10 mouse cellular contexts compared by ENCODE assay signal in the genomic region with DNA sequence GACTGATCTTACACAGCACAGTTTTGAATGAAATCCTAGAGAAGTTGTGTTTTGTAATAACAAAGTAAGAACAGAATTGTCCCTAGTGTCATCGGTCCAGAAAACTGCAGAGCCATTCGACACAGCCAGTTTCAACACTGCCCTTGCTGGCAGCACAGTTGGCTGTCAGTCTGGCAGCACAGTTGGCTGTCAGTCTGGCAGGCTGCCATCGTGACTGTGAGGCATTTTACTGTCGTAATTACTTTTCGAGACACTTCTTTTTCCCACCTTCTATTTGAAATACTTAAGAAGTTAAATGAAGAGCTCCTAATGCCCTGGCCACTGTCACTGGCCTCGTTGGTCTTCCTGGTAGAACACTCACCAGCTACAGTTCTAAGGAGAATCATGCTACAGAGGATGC. TPM values are rescaled to one million over a fixed set of nuclear protein-coding genes. Genes with fewer than 3 reads are reported as not detected.
A peak's percentile ranks its signal among the peaks of the same experiment; 100 is the strongest.
DNase-seq lines count a peak whose midpoint lies in the region; ATAC-seq and TF ChIP-seq lines count a peak whose summit lies in the region.
"Had no signal": no experiment of that assay in that cellular context is flagged by ENCODE, and none has a peak within 500 bp of the region (broad histone marks: within the 10 kb centered on the region; RNA-seq: fewer than 3 reads in every experiment).

No protein-coding gene starts in this region.

- WGBS in embryonic facial prominence, embryonic 10.5 days: 86% methylated on average over 6 of the region's 6 CpGs
- WGBS in forebrain, embryonic 12.5 days: 78% methylated on average over 6 of the region's 6 CpGs

- no peak overlapping the region for H3K4me2 ChIP-seq in forebrain, embryonic 12.5 days

- no peaks in the 10 kb centered on the region for H3K27me3 ChIP-seq in embryonic facial prominence, embryonic 10.5 days (replicated peaks; ENCODE audit: low read depth, poor library complexity, severe bottlenecking)
- no peaks in the 10 kb centered on the region for H3K27me3 ChIP-seq in forebrain, embryonic 12.5 days

- DNase-seq in left cerebral cortex, adult 2 months (ENCODE audit: extremely low spot score in 1 of 2, low spot score in 2 of 2): peak; percentile 13 to 22
- no peak for DNase-seq in left cerebral cortex, postnatal 36 days (ENCODE audit: low spot score in 2 of 2)
- DNase-seq in adrenal gland, postnatal 25 days: peak; percentile 69
- peak; percentile 63 for DNase-seq in gastrocnemius, postnatal 14 days
- DNase-seq in left cerebral cortex, postnatal 10 days (ENCODE audit: extremely low spot score in 1 of 2, low spot score in 2 of 2): peak; percentile 16 to 66
- DNase-seq in spleen, adult 12 weeks (ENCODE audit: low spot score): no peak
- DNase-seq in embryonic facial prominence, embryonic 10.5 days (ENCODE audit: low spot score): no peak

- no peaks in the 10 kb centered on the region for H3K9me3 ChIP-seq in embryonic facial prominence, embryonic 10.5 days
- H3K9me3 ChIP-seq in forebrain, embryonic 12.5 days: no peaks in the 10 kb centered on the region

- intact Hi-C loops in left cerebral cortex, adult 2 months (cut with DNase I): no loop called here
- intact Hi-C loops in left cerebral cortex, postnatal 36 days (cut with DNase I): no loop called here
- intact Hi-C loops in gastrocnemius, postnatal 14 days (cut with DNase I; ENCODE audit: low total_unique reads): no loop called here
- intact Hi-C loops in left cerebral cortex, postnatal 10 days (cut with DNase I): no loop called here

- no peaks in the 10 kb centered on the region for H3K4me1 ChIP-seq in embryonic facial prominence, embryonic 10.5 days
- no peaks in the 10 kb centered on the region for H3K4me1 ChIP-seq in forebrain, embryonic 12.5 days

- no peak overlapping the region for H3K4me3 ChIP-seq in left cerebral cortex, adult 2 months
- H3K4me3 ChIP-seq in embryonic facial prominence, embryonic 10.5 days: no peak overlapping the region
- H3K4me3 ChIP-seq in forebrain, embryonic 12.5 days (replicated peaks): no peak overlapping the region

- no peak for ATAC-seq in forebrain, embryonic 12.5 days (ENCODE audit: low FRiP score)

- H3K9ac ChIP-seq in forebrain, embryonic 12.5 days: no peak overlapping the region

- H3K27ac ChIP-seq in left cerebral cortex, adult 2 months: no peak overlapping the region
- H3K27ac ChIP-seq in embryonic facial prominence, embryonic 10.5 days (replicated peaks): no peak overlapping the region
- no peak overlapping the region for H3K27ac ChIP-seq in forebrain, embryonic 12.5 days

- H3K36me3 ChIP-seq in embryonic facial prominence, embryonic 10.5 days (replicated peaks): no peaks in the 10 kb centered on the region
- no peaks in the 10 kb centered on the region for H3K36me3 ChIP-seq in forebrain, embryonic 12.5 days (replicated peaks)

- TF ChIP-seq CTCF in left cerebral cortex, adult 2 months (IDR thresholded peaks at IDR 0.05): no peak

RNA-seq across cellular contexts. Expression of a gene that starts 22.9 kb away (rescaled TPM):
- total RNA-seq in left cerebral cortex, adult 2 months (2021): not detected
- total RNA-seq in left cerebral cortex, postnatal 36 days (2021): not detected
- total RNA-seq in adrenal gland, postnatal 25 days (2021): not detected in 2 replicates
- total RNA-seq in gastrocnemius, postnatal 14 days (2021): not detected
- not detected for total RNA-seq in left cerebral cortex, postnatal 10 days (2021)
- polyA plus RNA-seq in embryonic facial prominence, embryonic 10.5 days (2016; fragmentation: Nextera tagmentation; extraction: Ambion mirVana): not detected in 2 replicates
- polyA plus RNA-seq in forebrain, embryonic 12.5 days (2016; fragmentation: Nextera tagmentation; extraction: Ambion mirVana): 0.33 TPM in 1 of 2 replicates, not detected in the other
- total RNA-seq: layer of hippocampus, postnatal 25 days had no signal
- polyA plus RNA-seq: neural tube, embryonic 11.5 days had no signal

RNA-seq across cellular contexts. Expression of a gene that starts 50.3 kb away (rescaled TPM):
- 10 to 100 TPM; 14.7 to 16.3 TPM for total RNA-seq in left cerebral cortex, adult 2 months (2021)
- 10 to 100 TPM; 11.2 to 14.6 TPM for total RNA-seq in left cerebral cortex, postnatal 36 days (2021)
- total RNA-seq in adrenal gland, postnatal 25 days (2021): 28.3 and 30.3 TPM in 2 replicates
- total RNA-seq in gastrocnemius, postnatal 14 days (2021): 10 to 100 TPM; 11.0 to 11.1 TPM
- 10 to 100 TPM in 1 of 2 experiments, 1 to 10 TPM in 1; 9.1 to 10.3 TPM for total RNA-seq in left cerebral cortex, postnatal 10 days (2021)
- polyA plus RNA-seq in embryonic facial prominence, embryonic 10.5 days (2016; fragmentation: Nextera tagmentation; extraction: Ambion mirVana): 28.7 and 33.2 TPM in 2 replicates
- polyA plus RNA-seq in forebrain, embryonic 12.5 days (2016; fragmentation: Nextera tagmentation; extraction: Ambion mirVana): 27.1 and 28.0 TPM in 2 replicates

Comparison
In these comparisons a context has a peak if more than half of its experiments do, and no peak if none do; other contexts are left out.
1. DNase-seq: peak in left cerebral cortex, adult 2 months (2 of 2), adrenal gland, postnatal 25 days (single experiment), gastrocnemius, postnatal 14 days (single experiment) and left cerebral cortex, postnatal 10 days (2 of 2); none in left cerebral cortex, postnatal 36 days (0 of 2), spleen, adult 12 weeks (single experiment) and embryonic facial prominence, embryonic 10.5 days (single experiment).